Mouse (Mus musculus): ENCODE results near the gene Nub1.

The Nub1 gene

GRCm38 (mm10) chr5:24685366-24686093 lies at the start of gene Nub1:
Nub1 (plus strand) TSS chr5:24685532.
- peak; percentile 99 to 100 for DNase-seq (ENCODE audit: inconsistent age in 2 of 2, low spot score in 1 of 2)

GRCm38 (mm10) chr5:24636987-24637386 lies 48.3 kb upstream of the Nub1 start:
- DNase-seq (ENCODE audit: inconsistent age in 2 of 2, low spot score in 1 of 2): no peak

- no peak for DNase-seq (ENCODE audit: inconsistent age in 2 of 2, low spot score in 1 of 2)
Observed at GRCm38 (mm10) chr5:24638131-24638530, 47.2 kb upstream of the Nub1 start.

DNA sequence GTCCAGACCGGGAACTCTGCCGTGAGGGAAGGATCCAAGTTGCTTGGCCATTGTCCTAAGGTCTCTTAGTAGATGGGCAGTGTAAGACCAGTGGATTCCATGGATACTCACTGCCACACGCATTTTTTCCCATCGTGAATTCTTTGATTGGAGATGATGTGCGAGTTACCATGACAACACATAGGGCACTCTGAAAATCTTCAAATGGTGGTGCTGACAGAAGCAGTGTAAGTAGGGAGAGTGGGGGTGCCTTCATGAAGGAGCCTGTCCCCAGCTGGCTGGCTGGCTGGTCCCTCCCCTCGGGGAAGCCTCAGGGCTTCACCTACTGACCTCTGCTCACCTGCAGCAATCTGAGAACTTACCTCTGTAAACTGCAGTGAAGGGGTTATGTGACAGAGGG lies 46.3 kb upstream of the Nub1 start:
- no peak for DNase-seq (ENCODE audit: inconsistent age in 2 of 2, low spot score in 1 of 2)

- no peak for DNase-seq (ENCODE audit: inconsistent age in 2 of 2, low spot score in 1 of 2)
Observed at GRCm38 (mm10) chr5:24645454-24645853, 39.9 kb upstream of the Nub1 start.

GRCm38 (mm10) chr5:24649231-24649630 lies 36.1 kb upstream of the Nub1 start:
- no peak for DNase-seq (ENCODE audit: inconsistent age in 2 of 2, low spot score in 1 of 2)

DNA sequence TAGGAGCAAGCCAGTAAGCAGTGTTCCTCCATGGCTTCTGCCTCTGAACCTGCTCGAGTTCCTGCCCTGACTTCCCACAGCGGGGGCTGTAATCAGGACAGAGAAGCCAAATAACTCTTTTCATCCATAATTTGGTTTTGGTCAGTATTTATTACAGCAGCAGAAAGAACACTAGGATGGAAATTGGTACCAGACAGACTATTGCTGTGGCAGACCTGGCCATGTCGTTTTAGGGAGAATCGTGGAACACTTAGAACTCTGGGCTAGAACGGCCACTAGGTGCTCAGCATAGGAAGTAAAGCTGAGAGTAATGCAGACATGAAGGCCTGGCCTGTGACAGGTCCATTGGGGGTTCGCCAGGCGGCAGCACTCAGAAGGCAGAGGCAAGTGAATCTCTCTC lies 35.6 kb upstream of the Nub1 start:
- DNase-seq (ENCODE audit: inconsistent age in 2 of 2, low spot score in 1 of 2): no peak

GRCm38 (mm10) chr5:24651356-24651755 lies 34.0 kb upstream of the Nub1 start:
- no peak for DNase-seq (ENCODE audit: inconsistent age in 2 of 2, low spot score in 1 of 2)

DNA sequence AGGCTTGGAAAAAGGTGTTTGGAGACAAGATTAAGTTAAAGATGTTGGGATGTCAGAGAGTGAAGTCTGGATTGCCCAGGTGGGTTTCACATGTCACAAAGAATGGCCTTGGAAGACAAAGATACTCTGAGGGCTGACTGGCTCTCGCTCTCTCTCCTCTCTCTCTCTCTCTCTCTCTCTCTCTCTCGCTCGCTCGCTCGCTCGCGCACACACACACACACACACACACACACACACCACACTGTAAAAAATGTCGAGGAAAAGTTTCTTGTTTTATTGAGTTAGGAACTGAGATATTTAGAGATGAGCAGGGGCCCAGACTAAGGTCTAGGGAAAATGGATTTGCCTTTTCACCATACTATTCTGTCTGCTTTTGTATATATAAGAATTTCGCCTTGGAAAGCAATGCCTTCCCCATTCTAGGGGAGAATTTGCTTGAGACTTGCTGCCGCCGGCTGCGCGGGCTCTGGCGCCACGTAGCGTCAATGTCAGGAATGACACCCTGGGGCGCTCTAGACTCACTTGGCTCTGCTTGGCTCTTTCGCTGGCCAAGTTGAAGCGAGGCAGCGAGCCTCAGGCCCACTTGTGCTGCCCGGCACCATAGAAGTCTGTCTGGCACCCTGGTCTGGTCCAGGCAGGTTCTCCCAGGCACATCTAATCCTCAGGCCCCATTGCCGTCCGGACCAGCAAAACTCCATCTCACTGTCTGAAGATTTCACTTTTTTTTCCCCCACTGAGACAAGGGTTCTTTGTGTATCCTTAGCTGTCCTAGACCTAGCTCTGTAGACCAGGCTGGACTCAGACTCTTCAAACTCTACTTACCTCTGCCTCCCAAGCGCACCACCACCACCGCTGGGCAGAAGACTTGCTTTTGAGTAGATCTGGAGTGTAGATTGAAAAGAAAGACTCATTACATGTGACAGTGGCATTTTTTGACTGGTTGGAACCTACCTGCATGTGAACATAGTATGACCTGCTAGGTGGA lies 33.3 kb upstream of the Nub1 start:
- DNase-seq (ENCODE audit: inconsistent age in 2 of 2, low spot score in 1 of 2): peak; percentile 84 to 94

- no peak for DNase-seq (ENCODE audit: inconsistent age in 2 of 2, low spot score in 1 of 2)
Observed at GRCm38 (mm10) chr5:24652780-24653179, 32.6 kb upstream of the Nub1 start.

DNA sequence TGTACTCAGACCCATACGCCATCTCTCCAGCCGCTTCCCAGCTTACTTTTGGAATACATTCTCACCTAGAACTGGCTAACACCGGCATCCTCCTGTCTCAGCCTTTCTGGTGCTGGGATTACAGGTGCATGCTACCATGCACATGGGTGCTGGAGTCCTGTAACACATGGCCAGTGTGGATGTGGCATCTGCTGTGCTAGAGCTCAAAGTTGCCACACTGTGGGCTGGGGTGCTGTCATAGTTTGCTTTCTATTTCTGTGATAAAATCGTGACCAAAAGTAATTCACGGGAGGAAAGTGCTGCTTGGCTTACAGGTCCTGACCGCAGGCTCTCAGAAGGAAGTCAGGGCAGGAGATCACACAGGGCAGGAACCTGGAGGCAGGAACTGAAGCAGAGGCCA lies 30.8 kb upstream of the Nub1 start:
- no peak for DNase-seq (ENCODE audit: inconsistent age in 2 of 2, low spot score in 1 of 2)

DNA sequence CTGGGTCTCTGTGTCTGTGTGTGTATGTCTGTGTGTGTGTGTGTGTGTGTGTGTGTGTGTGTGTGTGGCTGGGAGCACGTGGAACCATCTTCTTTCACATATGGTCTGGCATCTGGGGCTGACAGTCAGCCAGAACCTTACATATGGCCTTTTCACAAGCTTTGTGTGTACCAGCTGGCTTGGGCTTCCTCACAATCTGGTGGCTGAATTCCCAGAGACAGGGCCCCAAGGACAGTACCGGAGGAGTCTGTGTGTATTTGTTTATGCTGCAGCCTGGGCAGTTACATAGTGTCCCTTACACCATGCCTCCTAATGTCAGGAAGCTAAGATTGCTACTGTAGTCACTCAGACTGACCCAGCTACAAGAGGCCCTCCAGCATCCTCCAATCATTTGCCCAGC lies 28.2 kb upstream of the Nub1 start:
- no peak for DNase-seq (ENCODE audit: inconsistent age in 2 of 2, low spot score in 1 of 2)

DNA sequence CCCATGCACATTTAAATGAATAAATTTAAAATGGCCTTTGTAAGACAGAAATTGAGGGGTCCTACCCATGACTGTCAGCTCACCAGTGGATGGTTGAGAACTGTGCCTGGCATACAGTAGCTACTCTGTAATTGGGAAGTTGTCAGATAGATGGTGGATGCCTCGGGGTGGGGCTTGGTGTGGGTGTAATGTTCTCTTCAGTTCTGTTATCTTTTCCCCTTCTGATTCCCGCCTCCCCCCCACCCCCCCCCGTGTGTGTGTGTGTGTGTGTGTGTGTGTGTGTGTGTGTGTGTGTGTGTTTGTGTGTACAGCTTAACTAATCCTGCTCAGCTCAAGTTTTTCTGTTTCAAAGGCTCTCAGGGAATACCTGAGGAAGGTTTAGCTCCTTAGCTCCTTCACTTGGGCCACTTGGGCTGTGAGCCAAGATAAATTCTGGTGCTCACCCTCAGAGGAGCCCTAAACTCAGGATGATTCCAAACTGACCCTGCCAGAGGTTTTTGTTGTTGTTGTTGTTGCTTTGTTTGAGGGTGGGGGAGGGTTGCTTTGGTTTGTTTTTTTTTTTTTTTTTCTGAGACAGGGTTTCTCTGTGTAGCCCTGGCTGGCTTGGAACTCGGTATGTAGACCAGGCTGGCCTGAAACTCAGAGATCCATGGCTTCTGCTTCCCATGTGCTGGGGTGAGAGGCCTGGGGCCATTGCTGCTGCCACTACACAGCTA lies 25.5 kb upstream of the Nub1 start:
- DNase-seq (ENCODE audit: inconsistent age in 2 of 2, low spot score in 1 of 2): no peak

GRCm38 (mm10) chr5:24661457-24661856 lies 23.9 kb upstream of the Nub1 start:
- no peak for DNase-seq (ENCODE audit: inconsistent age in 2 of 2, low spot score in 1 of 2)

DNA sequence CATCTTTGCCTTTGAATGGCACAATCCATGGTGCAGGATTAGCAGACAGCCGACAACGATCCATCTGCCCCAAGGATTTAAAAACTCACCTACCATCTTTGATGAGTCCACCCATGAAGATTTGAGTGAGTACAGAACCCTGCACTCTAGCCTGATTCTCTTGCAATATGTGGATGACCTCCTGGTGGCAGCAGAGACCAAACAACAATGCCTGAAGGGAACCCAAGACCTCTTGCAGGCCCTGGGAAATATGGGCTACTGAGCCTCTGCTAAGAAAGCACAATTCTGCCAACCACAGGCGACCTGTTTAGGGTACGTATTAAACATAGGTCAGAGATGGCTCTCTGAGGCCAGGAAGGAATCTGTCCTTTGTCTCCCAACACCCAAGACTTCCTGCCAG lies 11.1 kb upstream of the Nub1 start:
- DNase-seq (ENCODE audit: inconsistent age in 2 of 2, low spot score in 1 of 2): peak; percentile 81 to 96

DNA sequence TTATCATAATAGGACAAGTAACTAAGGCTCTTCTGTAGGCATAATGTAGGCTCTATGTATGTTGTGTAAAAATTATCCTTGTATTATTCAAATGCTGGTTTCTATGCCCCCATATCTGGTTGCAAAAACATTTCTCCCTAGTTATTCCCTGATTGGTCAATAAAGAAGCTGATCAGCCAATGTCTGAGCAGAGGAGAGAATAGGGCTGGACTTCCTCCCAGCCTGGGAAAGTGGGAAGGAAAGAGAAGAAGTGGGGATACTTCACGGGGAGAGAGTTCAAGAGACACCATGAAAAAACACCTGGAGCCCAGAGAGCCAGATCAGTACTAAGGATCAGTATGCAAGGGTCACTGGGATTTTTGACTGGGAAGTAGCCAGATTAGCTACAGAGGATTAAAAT lies 3.9 kb upstream of the Nub1 start:
- no peak for DNase-seq (ENCODE audit: inconsistent age in 2 of 2, low spot score in 1 of 2)

DNA sequence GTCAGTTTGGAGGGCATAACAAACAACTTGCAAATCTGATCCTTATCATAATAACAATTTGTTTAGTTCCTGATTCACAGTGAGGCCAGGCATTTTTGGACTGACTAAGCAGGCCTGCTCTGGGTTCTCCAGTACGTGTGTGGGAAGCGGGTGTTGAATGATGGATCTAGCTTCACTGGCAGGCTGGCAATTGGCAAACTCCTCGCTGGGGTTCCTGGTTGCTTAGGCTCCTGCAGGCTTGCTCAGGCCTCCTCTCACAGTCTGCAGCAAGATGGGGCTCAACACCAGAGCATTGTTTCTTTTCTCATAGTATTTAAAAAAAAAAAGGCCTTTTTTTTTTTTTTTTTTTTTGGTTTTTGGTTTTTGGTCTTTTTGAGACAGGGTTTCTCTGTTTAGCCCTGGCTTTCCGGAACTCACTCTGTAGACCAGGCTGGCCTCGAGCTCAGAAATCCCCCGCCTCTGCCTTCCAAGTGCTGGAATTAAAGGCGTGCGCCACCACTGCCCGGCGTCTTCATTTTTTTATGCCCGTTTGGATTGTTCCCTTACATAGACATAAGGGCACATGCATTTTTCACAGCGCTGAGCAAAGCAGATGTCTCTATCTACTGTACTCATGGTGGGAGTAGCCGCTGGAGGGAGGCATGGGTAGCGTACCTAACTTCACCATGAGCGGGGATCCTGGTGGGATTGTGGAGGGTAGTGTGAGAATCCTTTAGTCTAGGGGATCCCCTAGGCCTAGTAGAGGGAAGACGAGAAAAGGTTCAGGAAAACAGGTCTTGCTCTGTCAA lies 560 bp upstream of the Nub1 start:
- peak; percentile 38 to 71 for DNase-seq (ENCODE audit: inconsistent age in 2 of 2, low spot score in 1 of 2)

DNA sequence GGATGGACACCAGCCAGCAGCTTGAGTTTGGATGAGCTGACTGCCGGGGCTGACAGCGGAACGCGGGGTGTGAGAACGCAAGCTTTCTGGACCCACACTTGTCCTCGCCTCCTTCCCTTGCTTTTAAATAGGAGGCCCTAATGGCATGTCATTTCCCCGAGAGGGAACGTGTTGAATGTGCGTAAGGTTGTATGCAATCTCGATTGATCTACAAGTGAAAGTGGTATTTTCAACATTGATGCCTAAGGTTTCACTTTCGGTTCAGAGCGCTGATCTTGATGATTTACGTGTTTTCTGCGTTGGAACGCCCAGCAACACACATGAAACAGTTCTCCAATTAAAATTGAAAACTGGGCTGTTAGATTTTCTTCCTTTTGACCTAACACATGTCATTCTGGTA lies 844 bp downstream of the Nub1 start:
- no peak for DNase-seq (ENCODE audit: inconsistent age in 2 of 2, low spot score in 1 of 2)

DNA sequence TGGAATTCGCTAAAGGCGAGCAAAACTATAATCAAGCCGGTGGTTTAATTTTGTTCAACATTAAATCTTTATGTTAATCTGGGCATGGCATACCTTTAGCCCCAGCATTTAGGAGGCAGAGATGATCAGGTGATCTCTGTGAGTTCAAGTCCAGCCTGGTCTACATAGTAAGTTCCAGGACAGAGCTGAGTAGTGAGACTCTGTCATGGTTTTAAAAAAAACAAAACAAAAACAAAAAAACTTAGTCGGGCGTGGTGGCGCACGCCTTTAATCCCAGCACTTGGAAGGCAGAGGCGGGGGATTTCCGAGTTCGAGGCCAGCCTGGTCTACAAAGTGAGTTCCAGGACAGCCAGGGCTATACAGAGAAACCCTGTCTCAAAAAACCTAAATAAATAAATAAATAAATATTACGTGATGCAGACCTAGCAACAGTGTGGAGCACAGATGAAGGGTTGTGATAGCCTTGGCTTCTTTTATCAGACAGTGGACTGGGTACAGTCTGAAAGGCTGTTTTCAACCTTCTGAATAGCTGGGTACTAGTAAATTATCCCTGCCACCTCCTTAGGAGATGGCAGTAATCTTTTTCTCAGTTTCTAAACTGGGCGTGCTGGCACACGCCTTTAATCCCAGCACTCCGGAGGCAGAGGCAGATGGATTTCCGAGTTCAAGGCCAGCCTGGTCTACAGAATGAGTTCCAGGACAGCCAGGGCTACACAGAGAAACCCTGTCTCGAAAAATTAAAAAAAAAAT lies 1.5 kb downstream of the Nub1 start:
- DNase-seq (ENCODE audit: inconsistent age in 2 of 2, low spot score in 1 of 2): peak in 1 of 2 experiments; percentile 22

DNA sequence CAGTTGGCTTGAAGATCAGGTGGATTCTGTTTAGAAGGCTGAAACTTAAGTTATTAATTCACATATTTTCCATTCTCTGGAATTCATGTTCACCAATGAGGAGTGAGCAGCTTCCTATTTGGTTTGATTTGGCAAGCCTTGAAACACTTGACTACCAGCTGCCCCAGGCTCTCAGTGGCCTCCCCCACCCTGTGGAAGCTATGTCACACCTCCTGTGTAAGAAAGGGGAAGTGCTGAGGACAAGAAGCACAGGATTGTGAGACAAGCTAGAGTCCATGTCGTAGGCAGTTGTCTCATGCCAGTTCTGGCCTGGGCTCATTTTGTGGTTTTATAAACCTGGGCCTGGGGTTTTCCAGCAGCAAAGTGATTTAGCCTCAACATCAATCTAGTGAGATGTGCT lies 2.4 kb downstream of the Nub1 start:
- DNase-seq (ENCODE audit: inconsistent age in 2 of 2, low spot score in 1 of 2): no peak

Data from adrenal gland, adult (tissue).